Mouse (Mus musculus) right cerebral cortex, postnatal 4 days (tissue): ENCODE results near the gene Mcm8.

Source experiments
- DNase-seq: peaks from one replicate; pipeline ENCODE4 v3.0.0-alpha.2; 2022

Gene Mcm8

DNA sequence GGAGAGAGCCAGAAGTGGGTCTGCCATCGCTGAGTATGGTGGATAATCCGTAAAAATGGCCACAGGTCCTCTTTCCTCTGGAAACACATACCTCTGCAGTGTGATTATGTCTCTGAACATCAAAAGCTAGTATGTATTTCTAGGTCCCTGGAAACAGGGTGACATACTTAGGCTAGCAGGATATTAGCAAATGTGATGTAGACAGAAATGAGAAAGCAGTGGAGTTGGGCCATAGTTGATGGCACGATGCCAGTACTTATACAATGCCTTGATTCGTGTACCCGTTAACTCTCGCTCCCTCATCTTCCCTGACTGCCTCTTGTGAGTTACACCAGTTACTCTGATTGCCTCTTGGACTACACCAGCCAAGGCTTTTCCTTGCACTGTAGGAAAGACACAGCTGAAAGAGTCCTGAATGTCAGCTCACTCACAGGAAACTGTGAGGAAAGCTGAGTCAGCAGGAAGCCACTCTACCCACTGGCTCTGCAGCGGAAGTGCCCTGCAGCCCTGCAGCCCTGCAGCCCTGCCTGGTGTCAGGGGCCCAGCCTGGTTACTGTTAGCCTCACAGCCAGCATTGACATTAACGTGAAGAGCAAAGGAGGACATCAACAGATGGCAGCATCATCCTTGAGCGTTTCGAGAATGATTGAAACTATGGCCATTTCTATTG lies 57.9 kb downstream of the Mcm8 start:
- DNase-seq = no peak

GRCm38 (mm10) chr2:132876991-132877390 lies 61.0 kb downstream of the Mcm8 start:
- no peak for DNase-seq

DNA sequence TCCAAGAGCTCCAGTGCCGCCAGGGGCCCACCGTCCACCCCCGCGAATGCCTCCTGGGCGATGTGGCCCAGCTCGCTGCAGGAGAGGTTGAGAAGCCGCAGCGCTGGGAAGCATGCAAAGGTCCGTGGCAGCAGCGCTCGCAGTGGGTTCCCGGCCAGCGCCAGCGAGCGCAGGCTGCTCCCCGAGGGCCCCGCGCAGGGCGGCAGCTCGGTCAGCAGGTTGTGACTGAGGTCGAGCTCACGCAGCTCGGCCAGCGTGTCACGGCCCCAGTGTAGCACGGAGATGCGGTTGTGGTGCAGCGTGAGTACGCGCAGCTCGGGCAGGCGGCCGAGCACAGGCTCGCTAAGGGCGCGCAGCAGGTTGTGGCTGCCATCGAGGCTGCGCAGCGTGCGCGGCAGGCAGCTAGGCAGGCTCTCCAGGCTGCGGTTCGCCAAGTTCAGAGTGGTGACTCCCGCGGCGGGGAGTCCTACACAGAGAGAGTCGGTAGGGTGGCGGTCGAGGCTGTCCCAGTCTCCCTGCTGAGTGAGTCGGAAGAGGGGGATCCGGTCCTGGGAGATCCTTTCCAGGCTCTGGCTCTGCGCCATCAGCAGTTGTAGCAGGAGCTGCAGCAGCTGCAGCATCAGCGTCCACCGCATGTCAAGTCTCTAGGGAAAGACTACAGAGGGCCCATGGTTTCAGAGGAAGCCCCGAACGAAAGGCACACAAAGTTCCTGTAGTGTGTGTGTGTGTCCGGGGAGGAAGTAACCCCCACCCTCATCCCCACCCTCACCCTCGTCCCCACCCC lies 63.5 kb downstream of the Mcm8 start:
- peak; percentile 66 for DNase-seq

GRCm38 (mm10) chr2:132880844-132881645 lies 65.1 kb downstream of the Mcm8 start, which contains the start of gene Lrrn4:
Gene Lrrn4 (minus strand): TSS chr2:132880891.
- DNase-seq = no peak

GRCm38 (mm10) chr2:132884303-132884967 lies 68.5 kb downstream of the Mcm8 start:
- DNase-seq = no peak

- no peak for DNase-seq
Observed at GRCm38 (mm10) chr2:132885312-132885711, 69.4 kb downstream of the Mcm8 start.
